Mouse (Mus musculus) neural tube, embryonic 14.5 days (tissue): ENCODE results near the gene Zfp51. TPM values are rescaled to one million over a fixed set of nuclear protein-coding genes. Genes with fewer than 3 reads are reported as not detected.
"Not testable (repeated sequence)": the region's sequence is repeated elsewhere in the genome, so short reads cannot be mapped to it uniquely, and the experiment has no call there.

Experiments
- ATAC-seq: fragments of 200-750 bp; cut with Nextera tagmentation; 2 replicates; pipeline ENCODE4 v1.8.0; 2017; ENCODE audit warnings: low read depth, mild to moderate bottlenecking, moderate TSS enrichment, moderate library complexity
- H3K27ac ChIP-seq: fragments of 300-500 bp; sonication (generic); 2 replicates; pipeline ENCODE4 v1.5.1; 2014; ENCODE audit warnings: low read depth, mild to moderate bottlenecking, control low read depth, low read length, moderate library complexity, mixed read lengths
- H3K27me3 ChIP-seq: fragments of 300-500 bp; sonication (generic); 2 replicates; pipeline ENCODE4 v1.6.1; 2014; ENCODE audit warnings: low read length; ENCODE audit not compliant: control insufficient read depth, insufficient read depth
- H3K36me3 ChIP-seq: fragments of 300-500 bp; sonication (generic); 2 replicates; pipeline ENCODE4 v1.6.1; 2014; ENCODE audit warnings: low read length, mixed read lengths; ENCODE audit not compliant: control insufficient read depth, insufficient read depth
- H3K4me1 ChIP-seq: fragments of 300-500 bp; sonication (generic); 2 replicates; pipeline ENCODE4 v1.6.1; 2014; ENCODE audit warnings: low read length; ENCODE audit not compliant: control insufficient read depth, insufficient read depth
- H3K4me2 ChIP-seq: fragments of 300-500 bp; sonication (generic); 2 replicates; pipeline ENCODE4 v1.6.1; 2014; ENCODE audit warnings: mild to moderate bottlenecking, low read depth, low read length, control low read depth
- H3K4me3 ChIP-seq: fragments of 300-500 bp; sonication (generic); 2 replicates; pipeline ENCODE4 v1.5.1; 2014; ENCODE audit warnings: low read depth, low read length, control low read depth, mixed read lengths
- H3K9ac ChIP-seq: fragments of 300-500 bp; sonication (generic); replicated peaks from 2 replicates; pipeline ENCODE4 v1.6.1; 2014; ENCODE audit warnings: low read depth, mild to moderate bottlenecking, control low read depth, low read length, mixed read lengths
- H3K9me3 ChIP-seq: fragments of 300-500 bp; sonication (generic); 2 replicates; pipeline ENCODE4 v1.6.1; 2016; ENCODE audit warnings: low read length; ENCODE audit not compliant: control insufficient read depth
- WGBS: fragments of 180-500 bp; shearing (Covaris S2); extraction: QIAGEN DNeasy Blood & Tissue Kit; methylation state at CpG from one replicate; pipeline ENCODE4 v1.1.7; 2014; 5-methylcytosine and 5-hydroxymethylcytosine counted together
- polyA plus RNA-seq: library from polyadenylated mRNA; unstranded; fragments of >200 nt; fragmentation: Nextera tagmentation; extraction: Ambion mirVana; gene quantifications from 2 replicates; pipeline ENCODE4 v1.2.1, GENCODE M21; 2014

Gene Zfp51
- 12.8 and 15.8 TPM in 2 replicates for polyA plus RNA-seq

- 0 out of 2 replicates have a peak, but pooled peaks cover 7% of the 10 kb centered on the region for H3K4me1 ChIP-seq
- peak within 1 kb of the TSS; percentile 48 for H3K9ac ChIP-seq
- peak; percentile 100 for ATAC-seq
- no peaks in the 10 kb centered on the region for H3K27me3 ChIP-seq
- WGBS: under 1% methylated on average over 26 of the region's 26 CpGs
- no peaks in the 10 kb centered on the region for H3K36me3 ChIP-seq
- H3K27ac ChIP-seq: peak within 1 kb of the TSS; percentile 80
- H3K4me2 ChIP-seq: peak within 1 kb of the TSS; percentile 70
- H3K9me3 ChIP-seq: no peaks in the 10 kb centered on the region
- H3K4me3 ChIP-seq: peak within 1 kb of the TSS; percentile 63
These were observed at the start of gene Zfp51 for GRCm38 (mm10) chr17:21450138-21450704. Zfp51 (plus strand) TSS chr17:21450374.

- ATAC-seq: peak; percentile 98
- H3K9me3 ChIP-seq: no peaks in the 10 kb centered on the region
- no peaks in the 10 kb centered on the region for H3K36me3 ChIP-seq
- peak within 1 kb of the TSS; percentile 52 for H3K9ac ChIP-seq
- peak within 1 kb of the TSS; percentile 39; the same call in 1 of the 2 replicates for H3K27ac ChIP-seq
- peak within 1 kb of the TSS; percentile 43 for H3K4me3 ChIP-seq
- no peaks in the 10 kb centered on the region for H3K27me3 ChIP-seq
- WGBS: under 1% methylated on average over 22 of the region's 22 CpGs
- H3K4me2 ChIP-seq: peak within 1 kb of the TSS; percentile 86
- H3K4me1 ChIP-seq: 0 out of 2 replicates have a peak, but pooled peaks cover 3% of the 10 kb centered on the region
These were observed 27.2 kb upstream of the Zfp51 start, which contains the start of gene Zfp54 for GRCm38 (mm10) chr17:21422664-21423599. Zfp54 (plus strand) TSS chr17:21423227.

- H3K36me3 ChIP-seq, H3K4me3 ChIP-seq, ATAC-seq: not testable (repeated sequence)
These were observed 11.3 kb upstream of the Zfp51 start for GRCm38 (mm10) chr17:21438806-21439400.

GRCm38 (mm10) chr17:21449669-21450068 lies 505 bp upstream of the Zfp51 start:
- Histone ChIP-seq H3K9ac (peak overlapping the region; percentile 48), H3K9me3 (no peaks in the 10 kb centered on the region), H3K36me3 (no peaks in the 10 kb centered on the region), H3K27me3 (no peaks in the 10 kb centered on the region), H3K4me3 (peak overlapping the region; percentile 63), H3K4me2 (peak overlapping the region; percentile 70), H3K4me1 (0 out of 2 replicates have a peak, but pooled peaks cover 7% of the 10 kb centered on the region), H3K27ac (peak overlapping the region; percentile 80)
- 0% methylated on average over 3 of the region's 3 CpGs for WGBS
- peak; percentile 83 for ATAC-seq

More at GRCm38 (mm10) chr17:21438806-21439400, 11.3 kb upstream of the Zfp51 start:
- H3K4me2 ChIP-seq, H3K9ac ChIP-seq, H3K4me1 ChIP-seq, H3K27me3 ChIP-seq, H3K27ac ChIP-seq, H3K9me3 ChIP-seq: not testable (repeated sequence)
- 78% methylated on average over 9 of the region's 9 CpGs for WGBS

GRCm38 (mm10) chr17:21463550-21463949 lies 13.4 kb downstream of the Zfp51 start:
- no peak overlapping the region for H3K27ac ChIP-seq
- H3K9ac ChIP-seq: no peak overlapping the region
- H3K9me3 ChIP-seq: no peaks in the 10 kb centered on the region
- H3K4me3 ChIP-seq: no peak overlapping the region
- no peak for ATAC-seq
- 95% methylated on average over 5 of the region's 5 CpGs for WGBS
- peaks cover 16% of the 10 kb centered on the region for H3K36me3 ChIP-seq
- H3K27me3 ChIP-seq: no peaks in the 10 kb centered on the region
- H3K4me2 ChIP-seq: no peak overlapping the region
- no peaks in the 10 kb centered on the region for H3K4me1 ChIP-seq

- ATAC-seq: no peak
- Histone ChIP-seq H3K9me3 (no peaks in the 10 kb centered on the region), H3K9ac (no peak overlapping the region), H3K4me1 (no peaks in the 10 kb centered on the region), H3K4me3 (no peak overlapping the region), H3K36me3 (no peaks in the 10 kb centered on the region), H3K4me2 (no peak overlapping the region), H3K27me3 (no peaks in the 10 kb centered on the region), H3K27ac (no peak overlapping the region)
- WGBS: 63% methylated on average over 3 of the region's 3 CpGs
These were observed 22.0 kb downstream of the Zfp51 start for GRCm38 (mm10) chr17:21472032-21472652.

GRCm38 (mm10) chr17:21472653-21473307 lies 22.6 kb downstream of the Zfp51 start:
- Histone ChIP-seq H3K9me3 (no peaks in the 10 kb centered on the region), H3K36me3 (no peaks in the 10 kb centered on the region), H3K4me2 (no peak overlapping the region), H3K9ac (no peak overlapping the region), H3K4me3 (no peak overlapping the region), H3K4me1 (no peaks in the 10 kb centered on the region), H3K27ac (no peak overlapping the region), H3K27me3 (no peaks in the 10 kb centered on the region)
- no peak for ATAC-seq
- WGBS: 79% methylated on average over 2 of the region's 2 CpGs

GRCm38 (mm10) chr17:21473362-21474190 lies 23.4 kb downstream of the Zfp51 start:
- Histone ChIP-seq H3K27ac (no peak overlapping the region), H3K4me2 (no peak overlapping the region)
- WGBS: 38% methylated on average over 14 of the region's 14 CpGs

More at GRCm38 (mm10) chr17:21473362-21474190, 23.4 kb downstream of the Zfp51 start:
- no peak overlapping the region for H3K4me3 ChIP-seq
- H3K9me3 ChIP-seq: no peaks in the 10 kb centered on the region
- H3K4me1 ChIP-seq: no peaks in the 10 kb centered on the region
- no peak for ATAC-seq
- H3K36me3 ChIP-seq: no peaks in the 10 kb centered on the region
- no peaks in the 10 kb centered on the region for H3K27me3 ChIP-seq
- no peak overlapping the region for H3K9ac ChIP-seq
